Mouse (Mus musculus) kidney, adult 18-20 months (tissue): ENCODE results near the gene Btf3l4.
A peak's percentile ranks its signal among the peaks of the same experiment; 100 is the strongest.

Experiments
- DNase-seq: peaks from one replicate; pipeline ENCODE4 v3.0.0; 2021

Btf3l4 gene

DNA sequence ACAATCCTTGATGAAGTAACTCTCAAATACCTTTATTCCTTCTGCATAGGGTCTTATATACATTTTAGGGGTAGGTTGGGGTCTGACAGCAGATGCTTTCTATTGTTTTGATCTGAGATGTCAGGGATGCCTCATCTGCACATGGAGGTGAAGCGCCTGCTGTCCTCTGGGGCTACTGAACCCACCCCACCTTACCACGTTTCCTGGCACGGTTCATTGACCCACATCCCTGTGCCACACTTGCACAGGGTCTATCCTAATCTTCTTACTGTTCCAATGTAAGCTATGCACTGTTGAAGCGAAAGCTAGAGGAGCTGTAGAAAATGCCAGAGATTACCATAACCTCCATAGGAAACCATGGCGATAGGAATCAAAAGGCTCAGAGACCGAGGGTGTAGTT lies 21.9 kb downstream of the Btf3l4 start:
- DNase-seq, result no peak

- DNase-seq, result no peak
These were observed 22.3 kb downstream of the Btf3l4 start for GRCm38 (mm10) chr4:108811142-108811541.

GRCm38 (mm10) chr4:108803535-108803934 lies 29.9 kb downstream of the Btf3l4 start:
- no peak for DNase-seq

DNA sequence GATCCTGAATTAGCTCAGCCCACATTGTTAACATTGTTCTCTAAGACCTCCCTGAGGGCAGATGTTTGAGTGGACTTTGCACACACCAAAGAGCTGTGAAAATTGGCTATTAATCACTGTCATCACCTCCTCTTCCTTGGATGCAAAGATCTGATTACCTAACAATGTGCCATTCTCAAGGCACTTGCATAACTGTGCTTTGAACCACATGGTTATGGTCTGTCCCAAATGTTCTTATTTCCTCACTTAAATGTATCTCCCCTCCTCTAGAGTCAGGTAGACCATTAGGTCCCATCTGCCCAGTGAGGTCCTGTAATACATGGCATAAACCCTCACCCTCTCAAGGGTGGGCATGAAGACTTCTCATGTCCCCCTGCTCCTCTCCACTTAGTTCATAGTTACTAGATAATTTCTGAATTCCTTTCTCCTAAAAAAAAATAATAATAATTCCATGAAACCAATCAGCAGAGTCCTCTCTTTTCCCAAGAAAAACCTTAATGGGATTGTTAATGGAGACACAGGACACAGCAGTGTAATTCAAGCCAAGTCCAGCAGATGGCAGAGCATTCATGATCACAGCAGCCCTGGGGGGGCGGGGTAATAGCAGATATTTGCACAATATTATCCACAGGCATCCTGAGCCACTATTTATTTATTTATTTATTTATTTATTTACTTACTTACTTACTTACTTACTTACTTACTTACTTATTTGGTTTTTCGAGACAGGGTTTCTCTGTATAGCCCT lies 35.2 kb downstream of the Btf3l4 start:
- DNase-seq, result peak; percentile 79

DNA sequence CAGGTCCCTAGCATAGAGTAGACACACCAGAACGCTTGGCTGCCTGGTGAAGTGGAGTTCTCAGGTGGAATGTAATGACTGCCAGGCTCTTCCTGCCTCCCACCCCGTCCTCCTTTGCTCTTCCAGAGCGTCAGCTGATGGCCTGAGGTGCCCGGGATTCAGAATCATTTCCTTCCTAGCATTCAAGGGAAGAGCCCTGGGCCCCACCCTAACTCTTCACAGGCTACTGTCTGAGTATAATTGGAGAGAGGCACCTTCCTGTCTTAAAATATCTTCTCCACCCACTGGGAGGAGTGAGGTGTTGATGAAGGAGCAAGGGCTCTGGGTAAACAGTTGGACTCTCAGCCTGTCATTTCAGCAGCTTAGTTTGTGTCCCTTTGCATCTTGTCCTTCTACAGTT lies 36.7 kb downstream of the Btf3l4 start:
- peak; percentile 5 for DNase-seq

DNA sequence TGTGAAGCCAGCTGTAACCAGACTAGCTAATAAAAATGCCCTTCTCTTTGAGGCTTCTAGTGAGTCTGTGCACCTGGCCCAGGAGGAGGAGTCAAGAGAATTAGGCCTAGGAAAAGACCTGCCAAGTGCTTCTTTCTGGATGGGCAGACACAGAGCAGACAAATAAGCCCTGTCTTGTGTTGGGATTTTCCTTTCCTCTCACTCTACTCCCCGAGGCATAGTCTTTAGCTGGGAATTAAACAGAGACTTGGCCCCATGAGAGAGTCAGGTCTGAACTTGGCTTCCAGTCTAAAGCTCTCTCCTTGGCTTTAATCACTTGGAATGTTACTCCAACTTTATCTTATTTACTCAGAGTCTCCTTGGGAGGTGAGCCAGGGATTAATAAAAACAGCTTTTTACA lies 39.5 kb downstream of the Btf3l4 start:
- DNase-seq, result no peak

DNA sequence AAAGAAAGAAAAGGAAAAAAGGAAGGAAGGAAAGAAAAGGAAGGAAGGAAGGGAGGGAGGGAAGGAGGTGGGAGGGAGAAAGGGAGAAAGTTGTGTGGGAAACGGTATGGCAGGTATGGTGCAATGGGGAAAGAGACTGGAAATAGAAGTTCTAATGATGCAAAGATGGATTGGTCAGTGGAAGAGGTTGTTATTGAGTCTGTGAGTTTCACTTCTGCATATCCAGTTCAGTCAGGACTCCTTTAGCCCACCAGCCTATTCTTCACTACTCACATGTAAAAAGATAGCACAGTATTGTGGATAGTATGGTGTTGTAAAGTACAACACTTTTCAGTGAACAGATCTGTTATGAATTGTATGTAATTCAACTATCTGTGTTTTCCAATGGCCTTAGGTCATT lies 42.9 kb downstream of the Btf3l4 start:
- DNase-seq, result no peak

GRCm38 (mm10) chr4:108789258-108789936 lies 44.0 kb downstream of the Btf3l4 start:
- no peak for DNase-seq

- no peak for DNase-seq
These were observed 50.9 kb downstream of the Btf3l4 start for GRCm38 (mm10) chr4:108782421-108783085.

GRCm38 (mm10) chr4:108781596-108781995 lies 51.8 kb downstream of the Btf3l4 start:
- DNase-seq, result no peak

DNA sequence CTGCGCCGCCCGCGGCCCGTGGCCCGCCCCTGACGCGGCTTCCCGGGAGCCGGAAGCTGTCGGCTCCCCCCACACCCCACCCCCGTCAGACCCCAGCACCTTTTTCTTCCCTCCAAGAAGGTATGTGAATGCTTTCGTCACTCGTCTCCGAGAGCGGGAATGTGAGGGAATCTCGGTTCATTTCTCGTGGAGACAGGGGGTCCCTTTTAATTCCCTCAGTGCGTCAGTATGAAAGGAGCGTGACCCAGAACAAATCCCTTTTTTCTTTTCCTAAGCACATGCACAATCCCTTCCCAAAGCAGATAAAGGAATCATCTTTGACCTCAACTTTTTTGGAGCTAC lies 52.6 kb downstream of the Btf3l4 start:
- no peak for DNase-seq

DNA sequence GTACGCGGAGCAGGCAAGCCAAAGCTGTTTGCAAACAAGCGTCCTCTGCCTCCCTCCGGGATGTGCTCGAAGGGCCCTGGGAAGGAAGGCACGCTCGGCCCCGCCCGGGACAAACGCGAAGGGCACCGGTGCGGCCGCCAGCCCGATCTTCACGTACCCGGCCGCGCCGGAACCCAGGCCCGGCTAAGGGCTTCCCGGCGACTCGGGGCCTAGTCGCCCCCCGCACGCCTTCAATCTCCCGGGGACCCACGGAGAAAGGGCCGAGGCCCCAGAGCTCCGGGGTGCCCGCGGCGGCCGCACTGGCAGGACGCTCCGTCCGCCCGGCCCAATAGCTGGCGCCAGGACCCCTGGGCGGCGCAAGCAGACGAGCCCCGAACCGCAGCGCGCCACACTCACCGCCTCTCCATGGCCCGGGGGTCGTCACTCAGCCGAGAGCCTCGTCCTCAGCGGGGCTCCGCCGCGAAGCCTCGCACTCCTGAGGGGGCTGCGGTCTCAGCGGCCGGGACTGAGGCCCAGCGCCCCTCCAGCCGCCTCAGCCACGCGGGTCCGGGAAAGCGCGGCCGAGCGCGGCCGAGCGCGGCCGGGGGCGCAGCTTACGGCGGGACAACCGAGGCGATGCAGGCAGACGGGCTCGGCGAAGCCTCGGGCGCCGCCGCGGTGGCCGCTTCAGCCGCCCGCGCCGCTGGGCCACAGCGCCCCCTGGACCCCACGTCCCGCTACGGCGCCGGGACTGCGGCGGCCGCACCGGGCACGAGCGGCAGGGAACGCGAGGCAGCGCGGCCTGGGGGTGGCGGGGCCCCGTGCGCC lies 53.2 kb downstream of the Btf3l4 start, which contains the start of gene Zfyve9:
Gene Zfyve9, minus strand, starts transcription at position 742 of the 807 bp plus-strand sequence.
- DNase-seq, result peak; percentile 87

DNA sequence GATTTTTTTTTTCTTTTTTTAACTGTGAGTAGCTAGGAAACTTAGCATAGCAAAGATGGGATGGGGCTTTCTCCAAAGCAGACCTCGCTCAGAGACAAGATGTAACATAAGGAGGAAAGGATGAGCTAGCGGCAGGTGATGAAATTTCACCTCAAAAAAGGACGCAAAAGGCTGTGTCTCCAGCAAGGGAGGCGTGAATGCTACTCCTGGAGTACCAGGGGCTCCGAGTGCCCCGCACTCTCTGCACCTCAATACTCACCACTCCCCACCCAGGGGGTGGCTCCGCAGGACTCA lies 53.7 kb downstream of the Btf3l4 start:
- no peak for DNase-seq

DNA sequence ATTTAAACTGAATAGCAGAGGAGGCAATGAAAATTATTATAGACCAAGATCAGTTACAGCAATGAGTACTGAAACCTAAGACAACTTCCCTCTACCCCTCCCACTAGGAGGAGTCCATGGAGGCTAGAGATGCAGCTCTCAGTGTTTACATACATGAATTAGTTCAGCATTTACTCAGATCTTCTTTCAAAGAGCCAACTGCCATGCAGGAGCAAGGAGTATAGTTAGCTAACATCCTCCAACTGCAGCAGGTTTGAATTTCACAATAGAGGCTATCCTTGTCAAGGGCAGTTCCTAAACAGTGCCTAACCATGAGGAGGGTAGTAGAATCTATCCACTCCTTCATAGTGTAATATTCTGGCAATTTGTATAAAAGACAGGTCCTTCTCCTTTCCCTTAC lies 64.9 kb downstream of the Btf3l4 start:
- no peak for DNase-seq
